Mouse (Mus musculus): ENCODE results near the gene Tsen15.

- TF ChIP-seq CTCF (conservative IDR thresholded peaks at IDR 0.05; ENCODE audit: insufficient read depth, insufficient read length, low read depth, low read length) (no peak), POLR2A (IDR thresholded peaks at IDR 0.05; ENCODE audit: low read depth, low read length) (no peak)
Measured at GRCm38 (mm10) chr1:152434166-152434565, 47.7 kb upstream of the Tsen15 start.

All from kidney, adult 2 months (tissue).